Mouse (Mus musculus) T-helper 17 cell (primary cell): Measurements from ENCODE around the gene Sdk1.

Experiments used
- in situ Hi-C, 2 experiments: fragments of 300-600 bp; cut with MboI, MseI; formaldehyde crosslinking; loops; 1 replicate in 1 of 2; 2 replicates in 1 of 2; pipeline ENCODE4 v1.15.1; 2025; ENCODE audit warnings: high pct_unique_total_duplicates in 2 of 2

The Sdk1 gene

GRCm38 (mm10) chr5:142100176-142100575 is 858.9 kb downstream of the Sdk1 start:
- in situ Hi-C loops, result no loop called here

DNA sequence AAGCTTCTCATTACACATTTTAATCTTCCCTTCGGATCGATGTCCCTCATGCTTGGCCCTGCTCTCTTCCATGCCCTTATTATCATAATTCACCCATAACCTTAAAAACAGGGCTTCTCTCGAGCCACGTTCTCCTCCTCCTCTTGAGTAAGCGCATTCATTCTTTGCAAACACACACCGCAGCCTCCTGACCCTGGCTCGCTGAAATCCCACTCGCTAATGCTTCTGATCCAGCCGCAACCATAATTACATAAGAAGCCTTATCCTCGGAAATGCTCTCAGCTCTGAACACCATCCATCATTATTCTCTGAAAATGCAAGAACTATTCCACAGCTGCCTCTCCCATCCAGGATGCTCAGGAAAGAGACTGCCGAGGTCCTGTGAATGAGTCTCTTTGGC is 866.1 kb downstream of the Sdk1 start:
- in situ Hi-C loops, result no loop called here

DNA sequence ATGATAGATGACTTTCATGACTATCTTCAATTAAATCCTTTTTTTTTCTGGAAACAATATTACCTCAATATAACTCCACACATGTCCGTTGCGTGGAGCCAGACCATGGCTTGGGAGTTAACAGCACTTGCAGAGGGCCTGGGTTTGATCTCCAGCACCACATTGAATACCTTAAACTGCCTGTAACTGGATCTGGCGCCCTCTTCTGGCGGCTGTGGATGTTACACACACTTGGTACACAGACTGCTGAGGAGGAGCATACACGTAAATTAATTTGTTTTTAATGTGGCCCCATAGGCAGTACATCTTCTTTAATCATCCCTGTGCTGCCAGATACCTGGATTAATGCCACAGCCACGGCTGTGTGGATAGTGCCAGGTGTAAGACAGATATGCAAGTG is 870.7 kb downstream of the Sdk1 start:
- in situ Hi-C loops, result no loop called here

- in situ Hi-C loops, result no loop called here
These were observed 872.2 kb downstream of the Sdk1 start for GRCm38 (mm10) chr5:142113210-142114175.

DNA sequence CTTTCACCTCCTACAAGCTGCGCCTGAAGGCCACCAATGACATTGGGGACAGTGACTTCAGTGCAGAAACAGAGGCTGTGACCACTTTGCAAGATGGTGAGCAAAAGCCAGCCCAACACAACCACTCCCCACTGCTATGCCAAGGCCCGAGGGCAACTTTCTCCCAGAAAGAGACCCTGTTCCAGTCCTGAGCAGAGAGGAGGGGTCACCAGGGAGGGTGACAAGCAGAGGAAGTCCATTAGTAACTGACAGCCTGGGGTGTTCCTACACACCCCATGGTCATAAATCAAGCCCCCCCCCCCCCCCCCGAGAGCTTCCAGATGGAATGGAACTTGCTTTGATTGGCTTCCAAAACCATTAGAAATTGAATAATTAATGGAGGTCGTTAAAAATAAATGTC is 886.5 kb downstream of the Sdk1 start:
- in situ Hi-C loops, result no loop called here

DNA sequence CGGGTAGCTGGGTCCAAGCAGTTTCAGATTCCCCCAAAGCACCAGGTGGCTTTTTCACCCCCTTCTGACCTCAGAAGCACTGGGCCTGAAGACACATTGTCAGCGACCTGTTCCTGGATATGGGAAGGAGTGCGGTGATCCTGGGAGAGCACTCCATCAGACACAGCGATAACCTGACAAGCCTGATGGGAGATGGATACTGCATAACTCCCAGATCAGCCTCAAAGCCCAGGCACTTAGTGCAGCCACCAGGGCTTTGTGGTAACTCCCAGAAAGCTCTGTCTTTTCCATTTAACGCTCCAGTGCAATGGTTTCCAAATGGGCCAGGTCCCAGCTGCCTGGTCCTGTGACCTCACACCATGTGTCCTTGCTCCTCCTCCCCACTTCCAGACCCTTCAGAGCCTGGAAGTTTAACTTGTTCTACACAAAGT is 886.9 kb downstream of the Sdk1 start:
- in situ Hi-C loops, result no loop called here

DNA sequence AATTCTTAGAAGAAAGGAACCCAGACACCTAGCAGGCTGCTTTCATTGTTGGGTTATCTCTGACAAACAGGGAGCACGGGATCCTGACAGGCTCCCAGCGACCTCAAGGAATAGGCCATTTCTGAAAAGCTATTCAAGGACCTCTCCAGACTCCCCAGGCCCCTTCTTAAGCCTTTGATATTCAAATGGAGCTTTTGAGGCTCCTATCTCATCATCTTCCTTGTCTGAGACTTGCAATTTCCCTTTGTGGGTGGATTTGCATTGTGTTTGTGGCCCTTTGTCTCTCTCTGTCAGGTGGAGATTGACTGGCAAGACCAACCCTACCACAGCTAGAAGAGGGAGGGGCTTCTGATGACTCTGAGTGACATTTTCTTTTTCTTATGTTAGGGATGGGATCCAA is 888.7 kb downstream of the Sdk1 start:
- in situ Hi-C loops, result no loop called here

DNA sequence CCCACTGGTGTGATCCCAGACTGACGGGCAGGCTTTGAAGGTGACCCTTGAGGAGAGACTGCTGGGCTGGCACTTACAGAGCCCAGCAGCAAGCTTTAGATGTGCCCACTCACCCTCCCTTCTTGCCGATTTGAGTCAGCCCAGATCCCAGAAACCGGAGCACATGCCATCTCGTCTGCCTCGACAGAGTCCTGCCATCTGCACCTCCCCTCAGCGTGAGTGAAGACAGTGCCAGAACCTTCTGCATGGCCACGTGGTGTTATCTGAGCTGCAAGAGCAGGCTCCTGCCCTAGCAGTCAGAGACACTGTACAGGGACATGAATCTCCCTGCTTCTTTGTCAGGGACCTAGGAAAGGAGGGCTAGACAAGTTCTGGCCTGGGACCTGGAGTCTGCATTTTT is 898.7 kb downstream of the Sdk1 start:
- in situ Hi-C loops, result no loop called here

DNA sequence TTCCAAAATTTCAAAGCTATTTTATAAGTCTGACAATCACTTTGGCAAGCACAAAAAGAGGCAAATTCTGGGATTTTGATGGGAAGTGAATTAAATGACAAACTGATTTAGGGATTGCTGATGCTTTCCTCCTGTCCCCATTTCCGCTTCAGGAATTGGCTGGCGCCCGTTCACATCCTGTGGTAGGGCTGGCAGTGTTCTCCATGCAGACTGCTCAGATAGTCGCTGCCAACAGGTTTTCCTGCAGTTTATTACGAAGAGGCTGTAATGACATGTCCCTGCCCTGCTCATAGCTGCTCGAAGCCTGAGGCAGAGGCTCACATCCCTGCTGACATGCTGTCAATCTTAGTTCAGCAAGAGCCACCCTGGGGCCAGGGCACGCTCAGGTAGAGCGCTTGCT is 908.3 kb downstream of the Sdk1 start:
- in situ Hi-C loops, result no loop called here

- in situ Hi-C loops, result no loop called here
These were observed 909.5 kb downstream of the Sdk1 start for GRCm38 (mm10) chr5:142150756-142151155.

GRCm38 (mm10) chr5:142156868-142157852 is 915.9 kb downstream of the Sdk1 start:
- in situ Hi-C loops, result no loop called here

DNA sequence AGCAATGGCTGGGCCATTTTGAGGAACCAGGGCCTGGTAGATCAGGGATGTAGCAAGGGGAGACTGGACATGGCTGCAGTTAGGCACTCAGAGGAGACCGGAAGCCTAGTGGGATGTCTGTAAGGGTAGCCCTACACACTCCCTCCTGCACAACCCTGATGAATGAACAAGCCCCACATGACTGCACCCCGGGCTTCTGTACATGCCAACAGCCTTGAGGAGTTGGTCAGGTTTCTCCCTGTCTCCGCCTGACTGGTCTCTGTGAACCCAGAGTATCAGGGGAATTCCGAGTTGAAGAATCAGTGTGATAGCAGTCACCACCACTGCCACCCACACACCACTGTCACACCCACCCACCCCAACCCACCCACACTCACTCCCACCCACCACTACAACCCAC is 922.2 kb downstream of the Sdk1 start:
- in situ Hi-C loops, result no loop called here

GRCm38 (mm10) chr5:142173636-142174035 is 932.3 kb downstream of the Sdk1 start:
- in situ Hi-C loops, result loop anchor here in 1 of 2 experiments (10.0 kb wide), 1 partner anchor 1191 kb away; no protein-coding TSS in a partner anchor

GRCm38 (mm10) chr5:142178164-142178563 is 936.9 kb downstream of the Sdk1 start:
- in situ Hi-C loops, result loop anchor here in 1 of 2 experiments (10.0 kb wide), 1 partner anchor 1187 kb away; no protein-coding TSS in a partner anchor

- in situ Hi-C loops, result loop anchor here in 1 of 2 experiments (10.0 kb wide), 1 partner anchor 1185 kb away; no protein-coding TSS in a partner anchor
These were observed 938.0 kb downstream of the Sdk1 start for GRCm38 (mm10) chr5:142179304-142179703.

- in situ Hi-C loops, result no loop called here
These were observed 940.6 kb downstream of the Sdk1 start for GRCm38 (mm10) chr5:142181862-142182261.

DNA sequence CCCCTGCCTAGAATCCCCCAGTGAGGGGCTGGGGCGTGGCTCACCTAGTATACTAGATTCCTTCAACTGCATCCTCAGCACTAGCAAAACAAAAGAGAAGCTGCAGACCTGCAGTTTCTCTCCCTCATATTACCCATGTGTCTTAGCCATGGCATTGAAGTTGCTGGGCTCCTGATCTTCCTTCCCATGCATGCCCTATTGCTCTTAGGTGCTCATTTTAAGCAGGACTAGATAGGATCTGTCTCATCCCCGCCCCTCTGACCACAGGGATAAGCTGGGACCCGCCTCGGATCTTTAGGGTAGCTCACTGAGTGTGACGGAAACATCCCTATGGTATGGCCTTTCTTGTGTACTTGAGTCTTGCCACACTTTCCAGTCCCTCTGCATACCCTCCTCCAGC is 947.5 kb downstream of the Sdk1 start:
- in situ Hi-C loops, result no loop called here

DNA sequence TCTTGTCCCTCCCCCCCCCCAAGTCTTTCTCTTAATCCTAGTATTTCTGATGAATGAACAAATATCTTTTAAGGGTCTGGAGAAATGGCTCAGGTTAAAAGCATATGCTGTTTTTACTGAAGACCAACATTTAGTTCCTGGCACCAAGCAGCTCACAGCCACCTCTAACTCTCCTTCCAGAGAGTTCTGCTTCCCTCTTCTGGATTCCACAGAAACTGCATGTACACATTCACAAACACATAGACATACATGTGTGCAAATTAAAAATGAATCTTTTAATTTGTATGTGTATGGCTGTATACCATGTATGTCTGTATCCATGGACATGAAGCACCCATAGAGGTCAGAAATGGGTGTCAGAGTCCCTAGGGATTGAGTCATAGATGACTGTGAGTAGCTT is 968.6 kb downstream of the Sdk1 start:
- in situ Hi-C loops, result no loop called here

DNA sequence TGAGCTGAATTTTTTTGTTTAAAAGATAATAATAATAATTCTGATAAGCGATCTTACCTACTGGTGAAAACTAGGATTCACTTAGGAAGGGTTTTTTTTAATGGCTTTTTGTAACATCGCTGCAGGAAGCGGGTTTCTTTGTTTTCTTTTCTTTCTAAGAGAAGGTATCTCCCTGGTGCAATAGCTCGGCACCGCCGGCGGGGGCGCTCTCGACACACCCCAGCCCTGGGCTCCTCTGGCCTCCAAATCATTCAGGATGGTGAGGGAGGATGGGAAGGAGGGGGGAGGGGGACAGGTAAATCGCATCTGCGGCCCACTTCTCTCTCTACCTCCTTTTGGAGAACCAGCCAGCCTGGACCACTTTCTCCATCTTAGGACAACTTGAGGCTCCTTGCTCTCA is 971.0 kb downstream of the Sdk1 start:
- in situ Hi-C loops, result no loop called here

GRCm38 (mm10) chr5:142215981-142216380 is 974.7 kb downstream of the Sdk1 start:
- in situ Hi-C loops, result no loop called here

DNA sequence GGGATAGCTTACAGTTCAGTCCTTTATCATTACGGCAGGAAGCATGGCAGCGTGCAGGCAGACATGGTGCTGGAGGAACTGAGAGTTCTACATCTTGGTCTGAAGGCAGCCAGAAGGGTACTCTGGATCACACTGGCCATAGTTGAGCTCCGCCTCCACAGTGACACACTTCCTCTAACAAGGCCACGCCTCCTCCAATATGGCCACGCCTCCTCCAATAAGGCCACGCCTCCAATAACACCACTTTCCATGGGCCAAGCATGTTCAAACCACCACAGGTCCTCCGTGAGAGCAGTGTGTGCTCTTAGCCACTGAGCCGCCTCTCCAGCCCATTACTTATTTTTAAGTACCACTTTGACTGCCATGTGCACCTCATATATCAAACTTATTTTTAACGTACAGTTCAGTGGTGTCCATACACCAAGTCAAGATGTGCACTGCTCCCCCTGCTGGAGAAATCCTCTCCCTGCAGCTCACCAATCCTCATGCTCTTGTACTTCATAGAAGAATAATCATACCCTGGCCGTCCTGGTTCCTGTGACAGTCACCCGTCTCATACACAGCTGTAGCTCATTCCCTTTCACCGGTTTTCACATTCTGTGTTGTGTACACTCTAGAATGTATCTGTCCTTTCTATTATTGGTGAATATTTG is 979.7 kb downstream of the Sdk1 start:
- in situ Hi-C loops, result no loop called here
